Mouse (Mus musculus): Measurements from ENCODE around the gene Hist1h3d. TPM values are rescaled to one million over a fixed set of nuclear protein-coding genes. Genes with fewer than 3 reads are reported as not detected.
A peak's percentile ranks its signal among the peaks of the same experiment; 100 is the strongest.

The Hist1h3d gene
- total RNA-seq, 2 experiments from 2014 or later, result 118 to 131 TPM

DNA sequence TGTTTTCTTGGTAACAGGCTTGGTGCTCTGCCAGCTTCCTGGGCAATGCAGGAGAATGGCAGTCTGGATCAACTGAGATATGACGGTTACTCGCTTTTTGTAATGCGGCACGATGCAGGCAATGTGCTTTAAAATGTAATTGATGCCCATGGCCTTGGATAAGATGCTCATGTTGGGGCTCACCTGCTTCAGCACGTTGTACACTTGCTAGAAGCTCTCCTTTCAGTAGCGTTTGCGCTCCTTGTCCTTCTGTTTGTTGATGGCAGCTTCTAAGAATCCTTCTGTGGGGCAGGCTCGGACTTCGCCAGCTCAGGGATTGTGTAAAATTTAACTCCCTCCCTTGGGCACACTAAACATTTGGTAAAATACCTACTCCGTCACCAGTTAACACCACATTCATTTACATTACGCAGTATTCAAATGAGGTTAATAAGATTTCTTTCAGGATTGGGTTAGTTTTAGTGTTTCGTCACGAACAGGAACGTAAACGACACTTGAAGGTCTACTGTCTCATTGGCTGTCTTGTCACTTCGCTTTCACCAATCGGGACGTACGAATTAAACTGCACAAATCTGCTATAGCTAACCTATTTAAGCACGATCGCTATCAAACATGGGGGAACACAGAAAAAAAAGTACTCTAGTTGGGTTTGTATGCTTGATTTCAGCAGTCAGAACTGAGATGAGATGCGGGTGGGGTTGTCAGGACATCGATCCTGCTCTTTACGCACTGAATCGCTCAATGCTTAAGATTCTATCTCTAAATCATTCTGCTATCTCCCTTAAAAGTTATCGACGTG lies 45.4 kb downstream of the Hist1h3d start, which contains the start of gene Hist1h2be:
Gene Hist1h2be (minus strand): TSS at position 392 of the 799 bp plus-strand sequence.
- ATAC-seq (replicated peaks; ENCODE audit: poor library complexity), result peak; percentile 56

DNA sequence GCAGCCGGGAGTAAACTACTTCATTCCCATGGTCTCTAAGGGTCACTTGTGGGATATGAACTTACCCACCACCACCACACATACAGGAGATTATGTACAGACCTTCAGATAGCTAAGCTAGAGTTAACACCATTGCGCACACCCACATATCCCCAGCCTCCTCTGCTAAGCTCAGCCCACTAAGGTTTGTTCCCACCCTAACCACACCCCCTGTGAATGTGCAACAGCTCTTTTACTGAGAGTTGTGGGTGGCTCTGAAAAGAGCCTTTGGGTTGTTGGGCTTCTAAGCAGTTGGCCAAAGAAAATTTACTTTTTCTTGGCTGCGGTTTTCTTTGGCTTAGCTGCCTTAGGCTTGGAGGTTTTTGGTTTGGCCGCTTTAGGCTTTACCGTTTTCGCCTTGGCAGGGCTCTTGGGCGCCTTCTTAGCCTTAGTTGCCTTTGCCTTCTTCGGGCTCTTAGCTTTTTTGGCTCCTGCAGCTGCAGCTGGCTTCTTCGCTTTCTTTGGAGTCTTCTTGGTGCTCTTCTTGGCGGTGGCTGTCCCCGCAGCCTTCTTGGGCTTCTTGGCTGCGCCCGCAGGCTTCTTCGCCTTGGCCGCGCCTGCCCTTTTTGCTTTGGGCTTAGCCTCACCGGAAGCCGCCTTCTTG lies 46.1 kb downstream of the Hist1h3d start:
- ATAC-seq (replicated peaks; ENCODE audit: poor library complexity), result peak; percentile 65

DNA sequence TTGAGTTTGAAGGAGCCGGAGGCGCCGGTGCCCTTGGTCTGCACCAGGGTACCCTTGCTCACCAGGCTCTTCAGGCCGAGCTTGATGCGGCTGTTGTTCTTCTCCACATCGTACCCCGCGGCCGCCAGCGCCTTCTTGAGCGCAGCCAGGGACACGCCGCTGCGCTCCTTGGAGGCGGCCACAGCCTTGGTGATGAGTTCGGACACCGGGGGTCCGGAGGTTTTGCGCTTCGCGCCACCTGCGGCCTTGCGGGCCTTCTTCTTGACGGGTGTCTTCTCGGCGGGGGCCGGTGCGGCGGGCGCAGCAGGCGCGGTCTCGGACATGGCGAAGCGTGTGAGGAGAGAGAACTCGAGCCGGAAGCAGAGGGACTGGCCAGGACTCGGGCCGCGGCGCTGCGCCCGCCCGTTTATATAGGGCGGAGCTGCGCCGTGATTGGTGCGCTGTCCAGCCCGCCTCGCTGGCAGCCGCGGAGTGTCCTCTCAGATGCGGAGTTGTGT lies 46.7 kb downstream of the Hist1h3d start, which contains the start of gene Hist1h1e:
Gene Hist1h1e (minus strand): TSS at position 384 of the 497 bp plus-strand sequence.
- ATAC-seq (replicated peaks; ENCODE audit: poor library complexity), result peak; percentile 56

DNA sequence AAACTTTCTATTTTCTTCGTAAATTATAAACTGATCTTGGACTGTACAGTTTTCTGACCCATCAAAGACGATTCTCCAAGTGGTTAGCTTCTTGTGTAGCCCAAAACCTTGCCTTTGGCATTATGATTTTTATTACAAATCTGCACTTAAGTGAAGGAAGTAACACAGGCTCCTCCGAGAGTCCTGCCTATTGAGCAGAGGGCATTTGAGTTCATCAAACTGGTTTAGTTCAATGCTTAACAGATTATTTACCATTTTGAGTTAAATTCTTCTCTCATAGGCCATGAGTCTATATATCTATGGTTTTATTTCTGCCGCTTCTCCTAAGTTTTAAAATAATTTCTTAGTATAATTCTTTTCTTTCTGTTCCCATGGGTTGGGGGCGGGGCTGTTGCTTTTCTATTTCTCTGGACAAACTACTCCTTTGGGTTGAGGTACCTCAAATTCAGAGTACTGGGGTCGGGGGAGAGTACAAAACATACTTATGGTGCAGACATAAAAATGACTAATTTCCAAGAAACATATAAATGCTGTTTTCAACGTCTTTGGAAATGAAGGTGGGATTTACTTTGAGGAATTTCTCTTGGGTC lies 47.4 kb downstream of the Hist1h3d start:
- no peak for ATAC-seq (replicated peaks; ENCODE audit: poor library complexity)

Other genes starting within 250 kb of the Hist1h3d start
Only the 30 nearest of the 35 such genes appear.
- 7.1 and 7.4 TPM in 2 replicates for gene Abt1, start 151.9 kb upstream of the Hist1h3d start, total RNA-seq (2015)
- 9.5 and 11.0 TPM in 2 replicates for gene Abt1, start 151.9 kb upstream of the Hist1h3d start, total RNA-seq (2017)
- not detected in 2 replicates for gene Btn1a1, start 109.9 kb upstream of the Hist1h3d start, total RNA-seq (2015)
- not detected in 2 replicates for gene Btn1a1, start 109.9 kb upstream of the Hist1h3d start, total RNA-seq (2017)
- gene Btn2a2, start 86.9 kb upstream of the Hist1h3d start, total RNA-seq (2015), result not detected in 2 replicates
- gene Btn2a2, start 86.9 kb upstream of the Hist1h3d start, total RNA-seq (2017), result 0.17 TPM in 1 of 2 replicates, not detected in the other
- gene Hist1h4h, start 44.7 kb upstream of the Hist1h3d start, total RNA-seq (2015), result 57.4 and 61.0 TPM in 2 replicates
- 855 and 1,026 TPM in 2 replicates for gene Hist1h4h, start 44.7 kb upstream of the Hist1h3d start, total RNA-seq (2017)
- gene Hist1h2af, start 41.9 kb upstream of the Hist1h3d start, total RNA-seq (2015), result 36.0 and 48.7 TPM in 2 replicates
- 1,885 and 2,197 TPM in 2 replicates for gene Hist1h2af, start 41.9 kb upstream of the Hist1h3d start, total RNA-seq (2017)
- 212 and 246 TPM in 2 replicates for gene Hist1h3g, start 40.3 kb upstream of the Hist1h3d start, total RNA-seq (2015)
- gene Hist1h3g, start 40.3 kb upstream of the Hist1h3d start, total RNA-seq (2017), result 210 and 363 TPM in 2 replicates
- gene Hist1h2bh, start 32.4 kb upstream of the Hist1h3d start, total RNA-seq (2015), result 32.4 and 33.2 TPM in 2 replicates
- gene Hist1h2bh, start 32.4 kb upstream of the Hist1h3d start, total RNA-seq (2017), result 120 and 144 TPM in 2 replicates
- 40.7 and 44.7 TPM in 2 replicates for gene Hist1h3f, start 31.7 kb upstream of the Hist1h3d start, total RNA-seq (2015)
- 86.8 and 176 TPM in 2 replicates for gene Hist1h3f, start 31.7 kb upstream of the Hist1h3d start, total RNA-seq (2017)
- 61.3 and 71.9 TPM in 2 replicates for gene Hist1h4f, start 24.1 kb upstream of the Hist1h3d start, total RNA-seq (2015)
- gene Hist1h4f, start 24.1 kb upstream of the Hist1h3d start, total RNA-seq (2017), result 1,789 and 2,180 TPM in 2 replicates
- gene Hist1h1d, start 22.5 kb upstream of the Hist1h3d start, total RNA-seq (2015), result 8.5 and 9.3 TPM in 2 replicates
- gene Hist1h1d, start 22.5 kb upstream of the Hist1h3d start, total RNA-seq (2017), result 112 TPM in 2 replicates
- 98.5 and 110 TPM in 2 replicates for gene Hist1h3e, start 13.4 kb upstream of the Hist1h3d start, total RNA-seq (2015)
- gene Hist1h3e, start 13.4 kb upstream of the Hist1h3d start, total RNA-seq (2017), result 286 and 398 TPM in 2 replicates
- 5.3 and 9.4 TPM in 2 replicates for gene Hist1h2ae, start 4.5 kb upstream of the Hist1h3d start, total RNA-seq (2015)
- gene Hist1h2ae, start 4.5 kb upstream of the Hist1h3d start, total RNA-seq (2017), result 249 and 287 TPM in 2 replicates
- gene Hist1h2bg, start 4.4 kb upstream of the Hist1h3d start, total RNA-seq (2015), result 285 and 322 TPM in 2 replicates
- gene Hist1h2bg, start 4.4 kb upstream of the Hist1h3d start, total RNA-seq (2017), result 1,174 and 1,244 TPM in 2 replicates
- 321 and 327 TPM in 2 replicates for gene Hist1h2bf, start 1.6 kb upstream of the Hist1h3d start, total RNA-seq (2015)
- gene Hist1h2bf, start 1.6 kb upstream of the Hist1h3d start, total RNA-seq (2017), result 466 and 575 TPM in 2 replicates
- 1.9 and 3.4 TPM in 2 replicates for gene Hist1h2ad, start 1.4 kb upstream of the Hist1h3d start, total RNA-seq (2015)
- gene Hist1h2ad, start 1.4 kb upstream of the Hist1h3d start, total RNA-seq (2017), result 229 and 1,060 TPM in 2 replicates
- gene Hist1h4d, start 5.8 kb downstream of the Hist1h3d start, total RNA-seq (2015), result 492 and 526 TPM in 2 replicates
- gene Hist1h4d, start 5.8 kb downstream of the Hist1h3d start, total RNA-seq (2017), result 951 and 1,054 TPM in 2 replicates
- 7.7 and 11.7 TPM in 2 replicates for gene Hist1h2be, start 45.4 kb downstream of the Hist1h3d start, total RNA-seq (2015)
- gene Hist1h2be, start 45.4 kb downstream of the Hist1h3d start, total RNA-seq (2017), result 85.8 and 90.5 TPM in 2 replicates
- 297 TPM in 2 replicates for gene Hist1h1e, start 46.8 kb downstream of the Hist1h3d start, total RNA-seq (2015)
- gene Hist1h1e, start 46.8 kb downstream of the Hist1h3d start, total RNA-seq (2017), result 260 and 272 TPM in 2 replicates
- 17.1 and 19.7 TPM in 2 replicates for gene Hist1h2ac, start 108.2 kb downstream of the Hist1h3d start, total RNA-seq (2015)
- 101 and 110 TPM in 2 replicates for gene Hist1h2ac, start 108.2 kb downstream of the Hist1h3d start, total RNA-seq (2017)
- 36.2 and 54.1 TPM in 2 replicates for gene Hist1h2bc, start 108.4 kb downstream of the Hist1h3d start, total RNA-seq (2015)
- 196 and 235 TPM in 2 replicates for gene Hist1h2bc, start 108.4 kb downstream of the Hist1h3d start, total RNA-seq (2017)
- gene Hist1h1t, start 120.1 kb downstream of the Hist1h3d start, total RNA-seq (2015), result not detected in 2 replicates
- 0.29 TPM in 1 of 2 replicates, not detected in the other for gene Hist1h1t, start 120.1 kb downstream of the Hist1h3d start, total RNA-seq (2017)
- 45.1 and 51.9 TPM in 2 replicates for gene Hist1h4c, start 122.7 kb downstream of the Hist1h3d start, total RNA-seq (2015)
- gene Hist1h4c, start 122.7 kb downstream of the Hist1h3d start, total RNA-seq (2017), result 238 and 311 TPM in 2 replicates
- 15.9 and 16.6 TPM in 2 replicates for gene Hfe, start 135.1 kb downstream of the Hist1h3d start, total RNA-seq (2015)
- gene Hfe, start 135.1 kb downstream of the Hist1h3d start, total RNA-seq (2017), result 6.0 and 8.7 TPM in 2 replicates
- gene Hist1h1c, start 163.0 kb downstream of the Hist1h3d start, total RNA-seq (2015), result 103 and 110 TPM in 2 replicates
- 686 and 791 TPM in 2 replicates for gene Hist1h1c, start 163.0 kb downstream of the Hist1h3d start, total RNA-seq (2017)
- 88.8 and 93.1 TPM in 2 replicates for gene Hist1h3c, start 169.8 kb downstream of the Hist1h3d start, total RNA-seq (2015)
- 555 and 756 TPM in 2 replicates for gene Hist1h3c, start 169.8 kb downstream of the Hist1h3d start, total RNA-seq (2017)
- gene Hist1h2bb, start 171.0 kb downstream of the Hist1h3d start, total RNA-seq (2015), result 232 TPM in 2 replicates
- 3,020 and 3,268 TPM in 2 replicates for gene Hist1h2bb, start 171.0 kb downstream of the Hist1h3d start, total RNA-seq (2017)
- 28.1 and 45.4 TPM in 2 replicates for gene Hist1h2ab, start 175.4 kb downstream of the Hist1h3d start, total RNA-seq (2015)
- gene Hist1h2ab, start 175.4 kb downstream of the Hist1h3d start, total RNA-seq (2017), result 2,397 and 3,405 TPM in 2 replicates
- 332 and 371 TPM in 2 replicates for gene Hist1h3b, start 176.5 kb downstream of the Hist1h3d start, total RNA-seq (2015)
- gene Hist1h3b, start 176.5 kb downstream of the Hist1h3d start, total RNA-seq (2017), result 579 and 647 TPM in 2 replicates
- gene Hist1h4b, start 181.2 kb downstream of the Hist1h3d start, total RNA-seq (2015), result 33.6 and 56.1 TPM in 2 replicates
- gene Hist1h4b, start 181.2 kb downstream of the Hist1h3d start, total RNA-seq (2017), result 548 and 759 TPM in 2 replicates
- 39.5 and 40.4 TPM in 2 replicates for gene Hist1h4a, start 185.5 kb downstream of the Hist1h3d start, total RNA-seq (2015)
- 492 and 698 TPM in 2 replicates for gene Hist1h4a, start 185.5 kb downstream of the Hist1h3d start, total RNA-seq (2017)